Mouse (Mus musculus) midbrain, embryonic 15.5 days (tissue): ENCODE data around the gene Sectm1b. TPM values are rescaled to one million over a fixed set of nuclear protein-coding genes. Genes with fewer than 3 reads are reported as not detected.

ENCODE experiments used
- ATAC-seq: fragments of 200-750 bp; cut with Nextera tagmentation; replicated peaks from 2 replicates; pipeline ENCODE4 v1.8.0; 2017; ENCODE audit warnings: moderate TSS enrichment
- H3K27ac ChIP-seq: fragments of 300-500 bp; sonication (generic); 2 replicates; pipeline ENCODE4 v1.5.1; 2015; ENCODE audit warnings: mild to moderate bottlenecking, inconsistent platforms
- H3K27me3 ChIP-seq: fragments of 300-500 bp; sonication (generic); replicated peaks from 2 replicates; pipeline ENCODE4 v1.6.1; 2015; ENCODE audit warnings: inconsistent platforms
- H3K36me3 ChIP-seq: fragments of 300-500 bp; sonication (generic); replicated peaks from 2 replicates; pipeline ENCODE4 v1.6.1; 2015; ENCODE audit warnings: inconsistent platforms
- H3K4me1 ChIP-seq: fragments of 300-500 bp; sonication (generic); 2 replicates; pipeline ENCODE4 v1.6.1; 2015; ENCODE audit warnings: inconsistent platforms
- H3K4me2 ChIP-seq: fragments of 300-500 bp; sonication (generic); 2 replicates; pipeline ENCODE4 v1.6.1; 2015; ENCODE audit warnings: inconsistent platforms, mild to moderate bottlenecking, moderate library complexity
- H3K4me3 ChIP-seq: fragments of 300-500 bp; sonication (generic); 2 replicates; pipeline ENCODE4 v1.5.1; 2015; ENCODE audit warnings: mild to moderate bottlenecking, inconsistent platforms
- H3K9ac ChIP-seq: fragments of 300-500 bp; sonication (generic); 2 replicates; pipeline ENCODE4 v1.6.1; 2015; ENCODE audit warnings: mild to moderate bottlenecking, inconsistent platforms
- H3K9me3 ChIP-seq: fragments of 300-500 bp; sonication (generic); 2 replicates; pipeline ENCODE4 v1.6.1; 2016; ENCODE audit warnings: inconsistent platforms
- WGBS: fragments of 180-500 bp; shearing (Covaris S2); methylation state at CpG from one replicate; pipeline ENCODE4 v1.1.7; 2015; ENCODE audit warnings: mixed read lengths; 5-methylcytosine and 5-hydroxymethylcytosine counted together
- polyA plus RNA-seq: library from polyadenylated mRNA; unstranded; fragments of >200 nt; fragmentation: Nextera tagmentation; extraction: Ambion mirVana; gene quantifications from 2 replicates; pipeline ENCODE4 v1.2.1, GENCODE M21; 2015

The Sectm1b gene
- polyA plus RNA-seq, 1 experiment from 2014 or later: not detected

DNA sequence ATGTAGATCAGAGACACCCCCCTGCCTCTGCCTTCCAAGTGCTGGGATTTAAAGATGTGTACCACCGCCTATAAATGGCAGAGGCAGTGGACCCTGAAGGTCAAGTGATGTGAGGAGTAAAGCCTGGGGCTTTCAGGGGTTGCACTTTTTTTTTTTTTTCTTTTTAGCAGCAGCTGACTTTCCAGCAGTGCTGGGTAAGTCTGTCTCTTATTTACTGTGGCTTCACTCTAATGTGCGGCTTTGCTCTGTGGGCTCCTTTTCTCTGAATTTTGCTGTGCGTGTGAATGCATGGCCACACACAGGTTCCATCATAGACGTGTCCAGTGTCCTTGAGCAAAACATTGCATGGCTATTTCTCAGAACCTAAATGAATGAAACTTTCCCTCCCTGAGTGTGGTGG, 21.7 kb downstream of the Sectm1b start:
- Histone ChIP-seq H3K9me3 (no peaks in the 10 kb centered on the region), H3K4me3 (no peak overlapping the region), H3K9ac (no peak overlapping the region), H3K27me3 (no peaks in the 10 kb centered on the region), H3K27ac (no peak overlapping the region), H3K4me1 (no peaks in the 10 kb centered on the region), H3K36me3 (no peaks in the 10 kb centered on the region), H3K4me2 (no peak overlapping the region)
- ATAC-seq: no peak
- 71% methylated on average over 4 of the region's 4 CpGs for WGBS

GRCm38 (mm10) chr11:121041212-121041611, 22.2 kb downstream of the Sectm1b start:
- Histone ChIP-seq H3K9ac (no peak overlapping the region), H3K36me3 (no peaks in the 10 kb centered on the region), H3K4me2 (no peak overlapping the region), H3K4me3 (no peak overlapping the region), H3K4me1 (no peaks in the 10 kb centered on the region), H3K9me3 (no peaks in the 10 kb centered on the region), H3K27ac (no peak overlapping the region), H3K27me3 (no peaks in the 10 kb centered on the region)
- ATAC-seq: no peak
- 3% methylated on average over 4 of the region's 4 CpGs for WGBS

DNA sequence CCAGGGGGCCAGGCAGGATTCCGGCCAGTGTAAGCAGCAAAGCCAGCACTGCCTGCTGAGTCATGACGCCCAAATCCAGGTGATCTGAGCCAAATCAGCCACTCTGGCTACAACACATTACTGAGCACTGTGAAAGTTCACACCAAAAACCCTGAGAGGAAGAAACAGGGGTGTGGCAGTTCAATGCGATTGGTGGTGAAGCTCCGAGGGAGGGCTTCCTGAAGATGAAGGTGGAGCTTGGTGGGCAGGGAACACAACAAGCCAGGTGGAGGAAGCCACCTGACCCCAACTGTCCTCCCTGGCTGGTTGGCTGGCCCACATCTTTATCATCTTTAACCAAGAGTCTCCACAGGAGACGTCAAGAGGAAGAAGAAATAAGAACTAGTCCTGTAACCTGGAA, 24.1 kb downstream of the Sectm1b start, which contains the start of gene Cd7:
Gene Cd7 (minus strand): TSS at position 117 of the 400 bp plus-strand sequence.
- no peak within 1 kb of the TSS for H3K27ac ChIP-seq
- H3K9me3 ChIP-seq: no peaks in the 10 kb centered on the region
- H3K9ac ChIP-seq: no peak within 1 kb of the TSS
- 76% methylated on average over 5 of the region's 5 CpGs for WGBS
- no peak within 1 kb of the TSS for H3K4me2 ChIP-seq
- ATAC-seq: no peak
- H3K4me1 ChIP-seq: no peaks in the 10 kb centered on the region
- no peak within 1 kb of the TSS for H3K4me3 ChIP-seq
- no peaks in the 10 kb centered on the region for H3K27me3 ChIP-seq
- H3K36me3 ChIP-seq: no peaks in the 10 kb centered on the region

GRCm38 (mm10) chr11:121038366-121039240, 24.8 kb downstream of the Sectm1b start:
- H3K4me3 ChIP-seq: no peak overlapping the region
- H3K4me1 ChIP-seq: no peaks in the 10 kb centered on the region
- H3K27ac ChIP-seq: no peak overlapping the region
- no peak overlapping the region for H3K9ac ChIP-seq
- H3K27me3 ChIP-seq: no peaks in the 10 kb centered on the region
- 90% methylated on average over 11 of the region's 11 CpGs for WGBS
- no peaks in the 10 kb centered on the region for H3K9me3 ChIP-seq
- no peak for ATAC-seq
- H3K36me3 ChIP-seq: no peaks in the 10 kb centered on the region
- H3K4me2 ChIP-seq: no peak overlapping the region

GRCm38 (mm10) chr11:121033118-121033517, 30.3 kb downstream of the Sectm1b start:
- H3K9me3 ChIP-seq: no peaks in the 10 kb centered on the region
- no peak overlapping the region for H3K4me2 ChIP-seq
- no peak overlapping the region for H3K9ac ChIP-seq
- ATAC-seq: no peak
- no peaks in the 10 kb centered on the region for H3K27me3 ChIP-seq
- no peak overlapping the region for H3K27ac ChIP-seq
- 90% methylated on average over 5 of the region's 5 CpGs for WGBS
- no peaks in the 10 kb centered on the region for H3K4me1 ChIP-seq
- no peaks in the 10 kb centered on the region for H3K36me3 ChIP-seq
- H3K4me3 ChIP-seq: no peak overlapping the region

DNA sequence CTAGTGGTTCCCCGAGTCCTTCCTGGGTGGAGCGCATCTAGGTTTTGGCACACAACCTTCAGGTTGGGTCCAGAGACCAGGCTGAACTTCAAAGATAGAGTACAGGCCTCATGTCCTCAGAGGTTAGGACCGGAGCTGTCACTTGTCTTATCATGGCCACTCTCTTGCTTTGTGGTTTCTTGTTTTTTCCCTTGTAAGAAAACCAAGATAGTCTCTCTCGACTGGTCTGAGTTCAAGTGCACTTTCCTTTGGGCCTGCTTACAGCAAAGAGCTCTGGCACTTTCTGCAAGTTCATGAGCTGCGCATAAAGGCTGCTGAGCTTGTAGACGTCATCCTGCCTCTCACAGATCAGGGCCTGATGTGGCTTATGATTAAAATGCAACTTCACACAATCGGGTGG, 36.1 kb downstream of the Sectm1b start:
- H3K27me3 ChIP-seq: no peaks in the 10 kb centered on the region
- no peaks in the 10 kb centered on the region for H3K36me3 ChIP-seq
- H3K4me2 ChIP-seq: no peak overlapping the region
- no peak overlapping the region for H3K9ac ChIP-seq
- no peaks in the 10 kb centered on the region for H3K9me3 ChIP-seq
- no peak for ATAC-seq
- H3K27ac ChIP-seq: no peak overlapping the region
- 85% methylated on average over 7 of the region's 7 CpGs for WGBS
- no peak overlapping the region for H3K4me3 ChIP-seq
- no peaks in the 10 kb centered on the region for H3K4me1 ChIP-seq

- no peak for ATAC-seq
- H3K27me3 ChIP-seq: no peaks in the 10 kb centered on the region
- H3K9ac ChIP-seq: no peak overlapping the region
- H3K36me3 ChIP-seq: no peaks in the 10 kb centered on the region
- no peaks in the 10 kb centered on the region for H3K9me3 ChIP-seq
- H3K27ac ChIP-seq: no peak overlapping the region
- WGBS: 69% methylated on average over 6 of the region's 6 CpGs
- no peak overlapping the region for H3K4me2 ChIP-seq
- H3K4me1 ChIP-seq: no peaks in the 10 kb centered on the region
- H3K4me3 ChIP-seq: no peak overlapping the region
Measured at GRCm38 (mm10) chr11:121024163-121024562, 39.2 kb downstream of the Sectm1b start.

DNA sequence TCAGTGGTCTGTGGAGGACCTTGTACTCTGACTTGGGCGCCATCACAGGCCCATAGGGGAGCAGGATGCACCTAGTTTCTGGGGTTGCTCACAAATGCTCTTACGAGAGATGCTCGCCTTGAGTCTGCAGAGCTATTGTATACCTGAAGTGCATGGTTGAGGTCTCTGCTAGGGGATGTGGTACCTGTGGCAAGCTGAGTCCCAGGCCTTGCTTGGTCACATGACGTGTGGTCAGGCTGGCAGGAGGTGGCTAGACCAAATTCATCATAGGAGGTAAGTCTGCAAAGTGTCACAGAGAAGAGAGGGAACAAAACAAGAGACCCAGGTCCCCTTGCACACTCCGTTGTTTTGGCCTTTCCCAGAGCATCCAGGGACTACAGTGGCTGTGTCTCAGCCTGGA, 43.9 kb downstream of the Sectm1b start:
- WGBS: 84% methylated on average over 5 of the region's 5 CpGs
- no peak for ATAC-seq
- no peaks in the 10 kb centered on the region for H3K36me3 ChIP-seq
- H3K4me2 ChIP-seq: no peak overlapping the region
- H3K27ac ChIP-seq: no peak overlapping the region
- H3K4me3 ChIP-seq: no peak overlapping the region
- H3K27me3 ChIP-seq: no peaks in the 10 kb centered on the region
- H3K9me3 ChIP-seq: no peaks in the 10 kb centered on the region
- H3K4me1 ChIP-seq: no peaks in the 10 kb centered on the region
- H3K9ac ChIP-seq: no peak overlapping the region

GRCm38 (mm10) chr11:121017703-121018102, 45.7 kb downstream of the Sectm1b start:
- Histone ChIP-seq H3K4me3 (no peak overlapping the region), H3K27ac (no peak overlapping the region), H3K27me3 (no peaks in the 10 kb centered on the region), H3K36me3 (no peaks in the 10 kb centered on the region), H3K9ac (no peak overlapping the region), H3K9me3 (no peaks in the 10 kb centered on the region), H3K4me1 (no peaks in the 10 kb centered on the region), H3K4me2 (no peak overlapping the region)
- WGBS: 41% methylated on average over 3 of the region's 3 CpGs
- 0 out of 2 replicates have a peak, but pooled peaks have one; percentile 74 for ATAC-seq

- no peaks in the 10 kb centered on the region for H3K9me3 ChIP-seq
- ATAC-seq: no peak
- H3K4me2 ChIP-seq: no peak overlapping the region
- no peaks in the 10 kb centered on the region for H3K27me3 ChIP-seq
- WGBS: 73% methylated on average over 6 of the region's 6 CpGs
- H3K4me1 ChIP-seq: no peaks in the 10 kb centered on the region
- H3K27ac ChIP-seq: no peak overlapping the region
- no peak overlapping the region for H3K4me3 ChIP-seq
- H3K9ac ChIP-seq: no peak overlapping the region
- no peaks in the 10 kb centered on the region for H3K36me3 ChIP-seq
Measured at GRCm38 (mm10) chr11:121015472-121015871, 47.9 kb downstream of the Sectm1b start.

DNA sequence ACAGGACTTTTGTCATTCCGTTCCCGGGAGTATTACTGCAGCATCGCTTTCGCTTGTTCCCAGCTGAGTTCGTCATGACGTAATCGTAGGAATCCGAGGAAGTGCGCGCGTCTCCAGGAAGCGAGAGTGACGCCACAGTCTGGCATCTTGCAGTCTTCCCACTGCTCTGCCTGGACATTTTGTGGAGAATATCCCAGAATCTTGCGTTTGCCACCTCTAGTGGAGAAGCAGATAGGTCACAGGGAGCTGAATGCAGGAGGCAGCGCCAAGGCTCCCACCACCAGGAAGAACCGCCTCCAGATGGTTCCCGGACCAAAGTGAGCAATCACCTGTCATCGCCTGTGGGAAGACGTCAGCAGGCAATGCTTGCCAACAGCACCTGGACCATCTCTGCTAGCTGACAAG, 48.5 kb downstream of the Sectm1b start:
- no peaks in the 10 kb centered on the region for H3K27me3 ChIP-seq
- H3K4me3 ChIP-seq: peak overlapping the region; percentile 5; the same call in 1 of the 2 replicates
- H3K36me3 ChIP-seq: no peaks in the 10 kb centered on the region
- 64% methylated on average over 19 of the region's 19 CpGs for WGBS
- no peaks in the 10 kb centered on the region for H3K9me3 ChIP-seq
- ATAC-seq: no peak
- peak overlapping the region; percentile 24 for H3K4me2 ChIP-seq
- H3K9ac ChIP-seq: no peak overlapping the region
- H3K4me1 ChIP-seq: no peaks in the 10 kb centered on the region
- no peak overlapping the region for H3K27ac ChIP-seq

DNA sequence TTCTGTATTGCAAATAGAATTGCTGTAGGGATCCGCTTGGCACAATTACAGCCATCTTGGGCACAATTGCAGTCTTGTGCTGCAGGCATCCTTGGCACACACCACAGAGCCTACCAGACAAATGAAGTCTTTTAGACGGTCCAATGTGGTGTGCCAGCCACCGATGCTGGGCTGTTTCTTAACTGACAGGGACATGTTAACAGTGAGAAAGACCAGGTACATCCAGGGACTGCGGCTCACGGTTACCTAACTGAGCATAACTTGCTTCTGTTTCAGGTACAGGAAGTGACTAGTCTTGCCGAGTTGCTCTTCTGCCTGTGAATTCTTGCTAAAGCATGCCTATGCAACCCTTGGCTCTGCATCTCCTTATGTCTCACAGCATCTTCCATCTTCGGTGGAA, 49.7 kb downstream of the Sectm1b start:
- no peak overlapping the region for H3K4me2 ChIP-seq
- ATAC-seq: no peak
- 83% methylated on average over 7 of the region's 7 CpGs for WGBS
- H3K4me1 ChIP-seq: no peaks in the 10 kb centered on the region
- H3K27ac ChIP-seq: no peak overlapping the region
- no peak overlapping the region for H3K9ac ChIP-seq
- H3K27me3 ChIP-seq: no peaks in the 10 kb centered on the region
- H3K4me3 ChIP-seq: no peak overlapping the region
- no peaks in the 10 kb centered on the region for H3K36me3 ChIP-seq
- H3K9me3 ChIP-seq: no peaks in the 10 kb centered on the region
